Mouse (Mus musculus): ENCODE data around the gene Pls3. TPM values are rescaled to one million over a fixed set of nuclear protein-coding genes. Genes with fewer than 3 reads are reported as not detected.

Gene Pls3
- polyA plus RNA-seq, 1 experiment from 2014 or later, result 155 TPM

- Histone ChIP-seq H3K4me2 (no peak overlapping the region), H3K4me1 (ENCODE audit: insufficient read depth) (no peaks in the 10 kb centered on the region), H3K27ac (ENCODE audit: low read depth) (no peak overlapping the region), H3K4me3 (ENCODE audit: low read depth, low read length) (no peak overlapping the region), H3K27me3 (ENCODE audit: insufficient read depth, low read length) (no peaks in the 10 kb centered on the region), H3K9ac (no peak overlapping the region), H3K36me3 (ENCODE audit: insufficient read depth) (no peaks in the 10 kb centered on the region), H3K9me3 (ENCODE audit: low read depth, low read length) (no peaks in the 10 kb centered on the region)
- 39% methylated on average over 2 of the region's 2 CpGs for WGBS
- TF ChIP-seq CTCF (IDR thresholded peaks at IDR 0.05; ENCODE audit: low read depth), result no peak
- ATAC-seq (ENCODE audit: insufficient read depth) (no peak), DNase-seq (no peak)
Measured at GRCm38 (mm10) chrX:75829867-75830255, 45.1 kb downstream of the Pls3 start.

GRCm38 (mm10) chrX:75829240-75829866 is 45.6 kb downstream of the Pls3 start:
- no peak overlapping the region for H3K4me3 ChIP-seq (ENCODE audit: low read depth, low read length)
- TF ChIP-seq CTCF (IDR thresholded peaks at IDR 0.05; ENCODE audit: low read depth), result no peak
- no peaks in the 10 kb centered on the region for H3K9me3 ChIP-seq (ENCODE audit: low read depth, low read length)
- ATAC-seq (ENCODE audit: insufficient read depth) (no peak; the same call in 1 of the 2 replicates), DNase-seq (no peak)
- WGBS, result 58% methylated on average over 7 of the region's 7 CpGs
- H3K27ac ChIP-seq (ENCODE audit: low read depth), result no peak overlapping the region
- H3K9ac ChIP-seq, result no peak overlapping the region
- H3K4me1 ChIP-seq (ENCODE audit: insufficient read depth), result no peaks in the 10 kb centered on the region
- H3K36me3 ChIP-seq (ENCODE audit: insufficient read depth), result no peaks in the 10 kb centered on the region
- H3K4me2 ChIP-seq, result no peak overlapping the region
- H3K27me3 ChIP-seq (ENCODE audit: insufficient read depth, low read length), result no peaks in the 10 kb centered on the region

GRCm38 (mm10) chrX:75818647-75819271 is 56.2 kb downstream of the Pls3 start:
- Histone ChIP-seq H3K27ac (ENCODE audit: low read depth) (no peak overlapping the region), H3K4me1 (ENCODE audit: insufficient read depth) (no peaks in the 10 kb centered on the region), H3K9ac (no peak overlapping the region), H3K4me2 (no peak overlapping the region), H3K9me3 (ENCODE audit: low read depth, low read length) (no peaks in the 10 kb centered on the region), H3K4me3 (ENCODE audit: low read depth, low read length) (no peak overlapping the region), H3K36me3 (ENCODE audit: insufficient read depth) (no peaks in the 10 kb centered on the region), H3K27me3 (ENCODE audit: insufficient read depth, low read length) (no peaks in the 10 kb centered on the region)
- ATAC-seq (ENCODE audit: insufficient read depth) (no peak), DNase-seq (peak; percentile 49)
- TF ChIP-seq CTCF (IDR thresholded peaks at IDR 0.05; ENCODE audit: low read depth), result no peak
- WGBS, result 36% methylated on average over 1 of the region's 1 CpGs

GRCm38 (mm10) chrX:75814958-75815357 is 60.0 kb downstream of the Pls3 start:
- H3K27me3 ChIP-seq (ENCODE audit: insufficient read depth, low read length), result no peaks in the 10 kb centered on the region
- no peaks in the 10 kb centered on the region for H3K36me3 ChIP-seq (ENCODE audit: insufficient read depth)
- WGBS, result 71% methylated on average over 2 of the region's 2 CpGs
- no peak for DNase-seq
- TF ChIP-seq CTCF (IDR thresholded peaks at IDR 0.05; ENCODE audit: low read depth), result no peak; the same call in 1 of the 2 replicates
- ATAC-seq (ENCODE audit: insufficient read depth), result no peak
- H3K4me2 ChIP-seq, result no peak overlapping the region
- no peak overlapping the region for H3K9ac ChIP-seq
- H3K27ac ChIP-seq (ENCODE audit: low read depth), result no peak overlapping the region
- no peak overlapping the region for H3K4me3 ChIP-seq (ENCODE audit: low read depth, low read length)
- no peaks in the 10 kb centered on the region for H3K4me1 ChIP-seq (ENCODE audit: insufficient read depth)
- H3K9me3 ChIP-seq (ENCODE audit: low read depth, low read length), result no peaks in the 10 kb centered on the region

GRCm38 (mm10) chrX:75814123-75814522 is 60.9 kb downstream of the Pls3 start:
- H3K4me1 ChIP-seq (ENCODE audit: insufficient read depth), result no peaks in the 10 kb centered on the region

GRCm38 (mm10) chrX:75796583-75796982 is 78.4 kb downstream of the Pls3 start:
- DNase-seq, result peak; percentile 83
- 24% methylated on average over 4 of the region's 4 CpGs for WGBS
- TF ChIP-seq CTCF (IDR thresholded peaks at IDR 0.05; ENCODE audit: low read depth), result peak; percentile 63

More at GRCm38 (mm10) chrX:75814123-75814522, 60.9 kb downstream of the Pls3 start:
- H3K4me3 ChIP-seq (ENCODE audit: low read depth, low read length), result no peak overlapping the region
- ATAC-seq (ENCODE audit: insufficient read depth) (no peak), DNase-seq (no peak)
- no peak overlapping the region for H3K4me2 ChIP-seq
- H3K27ac ChIP-seq (ENCODE audit: low read depth), result no peak overlapping the region
- no peak overlapping the region for H3K9ac ChIP-seq
- no peak for TF ChIP-seq CTCF (IDR thresholded peaks at IDR 0.05; ENCODE audit: low read depth)
- WGBS, result 91% methylated on average over 4 of the region's 4 CpGs
- H3K9me3 ChIP-seq (ENCODE audit: low read depth, low read length), result no peaks in the 10 kb centered on the region
- H3K27me3 ChIP-seq (ENCODE audit: insufficient read depth, low read length), result no peaks in the 10 kb centered on the region
- H3K36me3 ChIP-seq (ENCODE audit: insufficient read depth), result no peaks in the 10 kb centered on the region

GRCm38 (mm10) chrX:75779796-75780195 is 95.2 kb downstream of the Pls3 start:
- H3K27ac ChIP-seq (ENCODE audit: low read depth), result no peak overlapping the region
- H3K9me3 ChIP-seq (ENCODE audit: low read depth, low read length), result no peaks in the 10 kb centered on the region
- H3K4me1 ChIP-seq (ENCODE audit: insufficient read depth), result no peaks in the 10 kb centered on the region
- TF ChIP-seq CTCF (IDR thresholded peaks at IDR 0.05; ENCODE audit: low read depth), result no peak
- no peak for ATAC-seq (ENCODE audit: insufficient read depth)
- H3K4me2 ChIP-seq, result no peak overlapping the region
- H3K36me3 ChIP-seq (ENCODE audit: insufficient read depth), result no peaks in the 10 kb centered on the region
- 77% methylated on average over 4 of the region's 4 CpGs for WGBS
- H3K27me3 ChIP-seq (ENCODE audit: insufficient read depth, low read length), result no peaks in the 10 kb centered on the region
- DNase-seq, result no peak
- H3K9ac ChIP-seq, result no peak overlapping the region
- H3K4me3 ChIP-seq (ENCODE audit: low read depth, low read length), result no peak overlapping the region

More at GRCm38 (mm10) chrX:75796583-75796982, 78.4 kb downstream of the Pls3 start:
- Histone ChIP-seq H3K9ac (no peak overlapping the region), H3K9me3 (ENCODE audit: low read depth, low read length) (no peaks in the 10 kb centered on the region), H3K27ac (ENCODE audit: low read depth) (no peak overlapping the region), H3K27me3 (ENCODE audit: insufficient read depth, low read length) (no peaks in the 10 kb centered on the region), H3K36me3 (ENCODE audit: insufficient read depth) (peaks cover 22% of the 10 kb centered on the region; the same call in 1 of the 2 replicates), H3K4me3 (ENCODE audit: low read depth, low read length) (no peak overlapping the region), H3K4me2 (no peak overlapping the region), H3K4me1 (ENCODE audit: insufficient read depth) (no peaks in the 10 kb centered on the region)
- ATAC-seq (ENCODE audit: insufficient read depth), result no peak
